Mouse (Mus musculus) gastrocnemius, adult 2 months (tissue): ENCODE measurements around the gene Gm20388. TPM values are rescaled to one million over a fixed set of nuclear protein-coding genes. Genes with fewer than 3 reads are reported as not detected.

Source experiments
- DNase-seq: peaks from one replicate; pipeline ENCODE4 v3.0.0; 2022
- H3K27ac ChIP-seq: fragments of 200-600 bp; 2 replicates; pipeline ENCODE4 v1.8.1; 2022; ENCODE audit warnings: mild to moderate bottlenecking
- H3K4me3 ChIP-seq: fragments of 200-600 bp; 2 replicates; pipeline ENCODE4 v1.8.1; 2022; ENCODE audit warnings: mild to moderate bottlenecking, moderate library complexity
- CTCF ChIP-seq: fragments of 200-600 bp; IDR thresholded peaks from 2 replicates; pipeline ENCODE4 v1.8.1; 2022; ENCODE audit warnings: antibody characterized with exemption, mild to moderate bottlenecking, moderate library complexity
- intact Hi-C: fragments of 180-260 bp; cut with DNase I; formaldehyde crosslinking; loops from one replicate; pipeline ENCODE4 v1.15.1; 2025
- microRNA-seq: library from miRNA; unstranded; fragments of <30 nt; microRNA quantifications from one replicate; pipeline ENCODE4 v1.2.0, GENCODE M21; 2021
- total RNA-seq, 2 experiments: library from RNA; stranded (reverse); gene quantifications; 2 replicates each; pipeline ENCODE4 v1.2.3; 2021

Gene Gm20388
- total RNA-seq, 2 experiments from 2014 or later: 6.1 to 15.0 TPM

GRCm38 (mm10) chr8:124392271-124393012 lies 4481.8 kb downstream of the Gm20388 start:
- TF ChIP-seq CTCF: no peak
- no peak overlapping the region for H3K27ac ChIP-seq
- no peak for DNase-seq
- intact Hi-C loops: loop anchor here (10.0 kb wide), 1 partner anchor 282 kb away; no protein-coding TSS in a partner anchor
- H3K4me3 ChIP-seq: no peak overlapping the region

GRCm38 (mm10) chr8:124393013-124393412 lies 4482.4 kb downstream of the Gm20388 start:
- no peak overlapping the region for H3K4me3 ChIP-seq
- no peak for DNase-seq
- no peak overlapping the region for H3K27ac ChIP-seq
- intact Hi-C loops: loop anchor here (10.0 kb wide), 1 partner anchor 282 kb away; no protein-coding TSS in a partner anchor
- TF ChIP-seq CTCF: no peak

- H3K4me3 ChIP-seq: no peak overlapping the region
- TF ChIP-seq CTCF: peak; percentile 27; the same call in 1 of the 2 replicates
- intact Hi-C loops: loop anchor here (10.0 kb wide), 1 partner anchor 281 kb away; no protein-coding TSS in a partner anchor
- no peak for DNase-seq
- no peak overlapping the region for H3K27ac ChIP-seq
Measured at GRCm38 (mm10) chr8:124393927-124394326, 4483.3 kb downstream of the Gm20388 start.

- intact Hi-C loops: loop anchor here (10.0 kb wide), 1 partner anchor 280 kb away; no protein-coding TSS in a partner anchor
- DNase-seq: no peak
- Histone ChIP-seq H3K4me3 (no peak overlapping the region), H3K27ac (no peak overlapping the region)
- TF ChIP-seq CTCF: no peak
Measured at GRCm38 (mm10) chr8:124394951-124395350, 4484.3 kb downstream of the Gm20388 start.

Small RNA genes within 50 kb of the gene (microRNA-seq; reads per million reads assigned to microRNA genes)
- gene Gm22715 (not detected), gene Gm24366 (not detected), gene Gm27530 (not detected), gene Mir1967 (not detected), gene Mir6396 (not detected), gene Mir7079 (not detected), gene Mir7080 (not detected), gene Mir7237 (not detected), gene Mir7687 (not detected)

Other genes starting within 250 kb of the Gm20388 start
- gene Wfdc1, start 244.5 kb upstream of the Gm20388 start, total RNA-seq: 10 to 100 TPM; 96.5 to 98.7 TPM
- gene Atp2c2, start 210.8 kb upstream of the Gm20388 start, total RNA-seq: under 1 TPM; 0.08 to 0.10 TPM
- gene Tldc1, start 132.4 kb upstream of the Gm20388 start, total RNA-seq: 1 to 10 TPM; 3.0 to 3.3 TPM
- gene Cotl1, start 70.3 kb upstream of the Gm20388 start, total RNA-seq: 1 to 10 TPM; 3.2 to 7.4 TPM
- gene Klhl36, start 48.6 kb upstream of the Gm20388 start, total RNA-seq: 1 to 10 TPM in 1 of 2 experiments, under 1 TPM in 1; 0.71 to 1.1 TPM
- 10 to 100 TPM; 56.9 to 73.9 TPM for gene Usp10, start 481 bp upstream of the Gm20388 start, total RNA-seq
- 10 to 100 TPM in 1 of 2 experiments, 1 to 10 TPM in 1; 9.5 to 19.6 TPM for gene Crispld2, start 81.6 kb downstream of the Gm20388 start, total RNA-seq
- gene Zdhhc7, start 190.6 kb downstream of the Gm20388 start, total RNA-seq: 10 to 100 TPM; 23.9 to 27.6 TPM
- 10 to 100 TPM; 26.5 to 30.0 TPM for gene 6430548M08Rik, start 203.3 kb downstream of the Gm20388 start, total RNA-seq